Mouse (Mus musculus) mature B cell (primary cell): Measurements from ENCODE around the gene Wdr78.

Experiments
- in situ Hi-C: fragments of 300-500 bp; cut with MboI; formaldehyde crosslinking; loops from 2 replicates; pipeline ENCODE4 v1.14.3; 2019

Gene Wdr78

GRCm38 (mm10) chr4:103064421-103064820, 49.9 kb downstream of the Wdr78 start:
- in situ Hi-C loops: no loop called here

- in situ Hi-C loops: no loop called here
Measured at GRCm38 (mm10) chr4:103056909-103057308, 57.4 kb downstream of the Wdr78 start.

GRCm38 (mm10) chr4:103048046-103048445, 66.3 kb downstream of the Wdr78 start:
- in situ Hi-C loops: no loop called here

GRCm38 (mm10) chr4:103042997-103043396, 71.4 kb downstream of the Wdr78 start:
- in situ Hi-C loops: no loop called here

- in situ Hi-C loops: no loop called here
Measured at GRCm38 (mm10) chr4:103039838-103040191, 74.5 kb downstream of the Wdr78 start.

DNA sequence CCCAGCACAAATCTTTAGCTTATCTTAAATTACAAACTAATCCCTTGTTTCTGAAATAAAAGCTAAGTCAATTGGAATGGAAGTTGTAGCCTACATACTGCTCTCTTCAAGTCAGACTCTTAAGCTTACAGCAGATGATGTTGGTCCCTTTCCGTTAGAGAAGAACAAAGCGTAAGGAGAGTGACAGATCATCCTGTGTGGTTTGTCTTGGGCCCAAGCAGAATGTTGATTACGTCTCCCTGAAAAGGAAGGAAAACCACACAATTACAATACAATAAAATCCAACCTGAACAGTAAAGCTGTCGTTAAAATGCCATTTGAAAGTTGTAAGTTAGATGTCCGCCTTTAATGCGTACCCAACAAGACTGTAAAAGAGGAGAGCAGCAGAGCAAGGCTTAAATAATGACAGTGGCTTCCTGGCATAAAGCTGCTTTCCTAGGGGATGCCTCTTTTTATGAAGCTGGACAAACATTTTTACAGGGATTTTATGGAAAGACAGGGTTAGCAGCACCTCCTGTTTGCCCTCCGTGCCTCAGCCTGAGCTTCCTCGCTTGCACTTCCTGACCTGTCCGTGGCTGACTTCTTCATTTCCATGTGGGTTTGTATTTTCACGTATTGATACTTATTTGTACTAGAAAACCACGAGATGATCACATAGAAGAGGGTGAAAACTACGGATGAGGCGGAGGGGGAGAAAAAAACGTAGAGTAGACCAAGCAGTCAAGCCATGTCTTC, 75.1 kb downstream of the Wdr78 start:
- in situ Hi-C loops: no loop called here

DNA sequence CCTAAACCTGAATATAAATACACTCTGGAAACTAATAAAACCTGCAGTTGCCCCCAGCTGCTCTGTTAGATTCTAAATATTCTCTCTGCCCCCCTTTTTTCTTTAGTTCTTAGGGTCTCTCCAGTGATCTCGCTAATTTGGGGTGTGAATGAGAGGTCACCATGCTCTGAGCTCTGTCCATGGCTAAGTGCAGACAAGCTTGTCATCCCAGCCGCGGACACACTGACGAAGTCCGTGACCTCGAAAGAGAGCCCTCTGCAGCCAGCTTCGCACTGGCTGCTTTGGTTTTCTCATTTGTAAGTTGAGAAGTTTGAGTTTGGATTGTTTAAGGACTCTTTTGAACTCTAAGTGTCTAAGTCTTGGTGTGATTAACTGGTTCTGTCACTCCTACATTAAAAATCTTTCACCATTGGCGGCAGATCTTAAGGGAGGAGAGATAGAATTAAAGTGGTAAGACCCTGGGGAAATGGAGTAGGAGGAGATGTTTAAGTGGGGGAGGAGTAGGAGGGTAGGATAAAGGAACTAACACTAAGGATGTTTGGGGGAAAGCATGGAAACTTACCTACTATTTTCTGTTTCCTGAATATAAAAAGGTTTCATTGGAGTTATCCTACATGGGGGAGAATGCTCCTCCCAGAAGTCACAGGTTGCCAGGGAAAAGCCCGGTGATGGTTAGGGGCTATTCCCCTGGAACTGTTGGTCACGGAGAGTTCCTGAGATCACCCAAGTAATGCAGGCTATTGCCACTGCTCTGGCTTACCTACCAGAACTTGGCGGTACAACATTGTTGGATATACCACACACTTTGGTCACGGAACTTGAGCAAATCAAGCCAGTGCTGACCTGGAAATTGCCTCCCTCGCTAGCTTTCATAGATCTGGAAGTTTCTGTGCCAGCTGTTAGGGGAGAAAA, 85.9 kb downstream of the Wdr78 start:
- in situ Hi-C loops: no loop called here

- in situ Hi-C loops: no loop called here
Measured at GRCm38 (mm10) chr4:103027745-103028144, 86.6 kb downstream of the Wdr78 start.

DNA sequence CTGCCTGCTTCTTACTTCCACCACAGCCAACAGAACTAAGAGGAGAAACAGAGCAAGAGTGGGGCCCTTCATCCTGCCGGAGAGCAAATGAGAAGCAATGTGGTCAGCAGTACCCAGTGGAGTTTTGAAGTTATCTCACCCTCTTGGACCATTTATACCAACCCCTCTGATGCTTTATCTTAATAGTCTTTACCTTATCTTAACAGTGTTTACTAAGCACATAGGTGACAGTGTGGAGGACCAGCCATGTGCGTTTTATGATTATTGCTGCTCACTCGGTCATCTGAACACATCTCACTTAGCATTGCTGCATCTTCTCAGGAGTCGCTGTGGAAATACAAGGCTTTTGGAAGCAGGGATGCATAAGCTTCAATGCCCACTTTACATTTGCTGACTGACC, 87.7 kb downstream of the Wdr78 start, which contains the start of gene Insl5:
TSS of gene Insl5 (minus strand) at position 222 of the 400 bp plus-strand sequence.
- in situ Hi-C loops: no loop called here

DNA sequence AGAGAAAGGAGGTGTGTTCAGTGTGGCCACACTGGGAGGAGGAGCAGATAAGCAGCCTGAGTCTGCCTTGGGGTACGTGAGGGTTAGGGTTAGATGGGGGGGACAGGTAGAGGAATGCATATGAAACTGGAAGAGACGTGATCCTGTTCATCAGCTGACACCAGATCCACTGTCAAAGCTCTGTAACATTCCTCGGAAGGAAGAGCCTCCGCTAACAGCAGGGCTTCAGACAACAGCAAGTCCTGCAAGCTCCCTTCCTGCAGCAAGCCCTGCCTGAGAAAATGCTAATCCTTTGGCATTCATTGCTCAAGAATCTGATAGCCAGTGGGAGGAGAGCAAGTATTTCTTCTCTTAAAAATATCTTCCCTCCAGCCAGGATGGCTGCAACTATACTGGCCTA, 100.9 kb downstream of the Wdr78 start:
- in situ Hi-C loops: no loop called here

GRCm38 (mm10) chr4:103011823-103012222, 102.5 kb downstream of the Wdr78 start:
- in situ Hi-C loops: no loop called here

DNA sequence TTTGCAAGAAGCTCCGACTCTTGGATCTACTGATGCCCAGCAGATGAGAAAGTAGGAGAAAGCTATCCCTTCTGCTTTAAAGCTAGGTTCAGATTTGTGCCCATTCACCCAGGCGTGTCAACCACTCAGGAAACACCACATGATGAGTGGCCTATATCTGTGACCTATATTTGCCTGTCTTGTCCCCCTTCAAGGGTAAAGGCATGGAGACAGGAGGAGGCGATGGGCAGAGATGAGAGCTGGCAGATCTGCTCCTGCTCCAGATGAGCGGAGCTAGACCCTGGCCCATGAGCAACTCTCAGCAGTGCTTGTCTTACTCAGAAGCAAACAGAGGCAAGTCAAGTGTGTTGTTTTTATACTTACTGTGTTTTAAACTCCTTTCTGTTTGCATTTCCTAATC, 103.6 kb downstream of the Wdr78 start:
- in situ Hi-C loops: no loop called here

- in situ Hi-C loops: no loop called here
Measured at GRCm38 (mm10) chr4:103006943-103007418, 107.4 kb downstream of the Wdr78 start.

- in situ Hi-C loops: no loop called here
Measured at GRCm38 (mm10) chr4:103006266-103006665, 108.1 kb downstream of the Wdr78 start.

DNA sequence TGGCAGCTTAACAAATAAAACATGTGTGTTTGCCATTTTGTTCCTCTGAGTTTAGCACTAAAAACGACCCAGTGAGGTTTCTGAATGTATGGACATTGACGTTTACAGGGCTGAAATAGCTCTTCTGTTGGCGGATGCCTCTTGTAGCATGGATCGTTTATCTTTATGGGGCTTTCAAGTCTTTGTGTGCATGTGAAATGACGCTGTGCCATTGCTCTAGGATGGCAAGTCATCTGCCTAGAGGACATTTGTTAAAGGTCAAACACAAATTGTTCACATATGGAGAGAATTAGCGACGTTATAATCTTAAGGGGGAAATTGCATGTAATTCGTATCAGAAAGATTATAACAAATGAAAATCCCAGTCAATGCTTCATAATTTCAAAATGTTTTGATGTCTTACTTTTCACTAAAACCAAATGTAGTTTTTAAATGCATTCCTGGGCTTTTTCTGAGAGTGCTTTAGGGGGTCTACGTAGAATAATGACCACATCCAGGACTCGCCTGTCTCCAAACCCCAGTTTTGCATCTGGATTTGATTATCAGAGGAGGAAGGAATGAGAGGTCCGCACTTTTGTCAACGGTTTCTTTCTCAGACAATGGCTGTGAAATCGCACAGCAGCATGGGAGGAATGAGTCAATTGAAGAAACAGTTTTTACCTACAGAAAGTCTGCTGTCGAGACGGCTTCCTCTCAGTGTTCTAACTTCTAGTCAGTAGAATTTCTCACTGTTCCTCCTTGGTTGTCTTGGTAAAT, 109.0 kb downstream of the Wdr78 start:
- in situ Hi-C loops: no loop called here

DNA sequence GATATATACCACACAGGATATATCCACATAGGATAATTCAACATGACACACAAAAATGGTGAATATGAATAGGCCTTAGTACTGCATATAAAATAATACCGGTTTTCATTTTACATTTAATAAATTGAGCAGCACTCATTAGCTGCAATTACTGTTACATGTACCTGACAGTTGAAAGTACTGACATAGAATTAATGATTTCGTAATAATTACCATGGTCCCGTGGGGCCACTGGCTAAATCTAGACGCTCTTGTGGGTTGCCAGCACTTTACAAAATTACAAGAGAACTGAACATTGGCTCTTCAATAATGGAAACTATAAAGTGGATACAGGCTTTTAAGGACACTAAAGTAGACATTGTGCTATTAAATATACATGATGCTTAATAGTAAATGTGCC, 109.7 kb downstream of the Wdr78 start:
- in situ Hi-C loops: no loop called here

DNA sequence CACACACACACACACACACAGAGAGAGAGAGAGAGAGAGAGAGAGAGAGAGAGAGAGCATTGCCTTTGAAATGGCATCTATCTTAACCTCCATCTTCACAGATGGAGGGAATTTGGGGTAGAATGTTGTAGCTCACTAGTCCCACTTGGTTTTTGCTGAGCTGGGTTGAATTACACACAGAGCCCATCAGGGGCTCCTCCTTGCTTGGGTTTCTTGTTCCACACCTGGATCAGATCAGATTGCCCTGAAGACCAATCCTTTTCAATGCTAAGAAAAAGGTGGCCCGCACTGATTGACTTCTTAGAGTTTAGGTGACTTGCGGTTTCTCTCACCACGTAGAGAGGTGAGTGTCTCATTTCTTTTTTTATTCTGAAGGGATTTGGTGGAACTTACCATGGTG, 122.7 kb downstream of the Wdr78 start:
- in situ Hi-C loops: loop anchor here (25.0 kb wide), 1 partner anchor 504 kb away; no protein-coding TSS in a partner anchor

- in situ Hi-C loops: loop anchor here (25.0 kb wide), 1 partner anchor 503 kb away; no protein-coding TSS in a partner anchor
Measured at GRCm38 (mm10) chr4:102990595-102991340, 123.6 kb downstream of the Wdr78 start.

DNA sequence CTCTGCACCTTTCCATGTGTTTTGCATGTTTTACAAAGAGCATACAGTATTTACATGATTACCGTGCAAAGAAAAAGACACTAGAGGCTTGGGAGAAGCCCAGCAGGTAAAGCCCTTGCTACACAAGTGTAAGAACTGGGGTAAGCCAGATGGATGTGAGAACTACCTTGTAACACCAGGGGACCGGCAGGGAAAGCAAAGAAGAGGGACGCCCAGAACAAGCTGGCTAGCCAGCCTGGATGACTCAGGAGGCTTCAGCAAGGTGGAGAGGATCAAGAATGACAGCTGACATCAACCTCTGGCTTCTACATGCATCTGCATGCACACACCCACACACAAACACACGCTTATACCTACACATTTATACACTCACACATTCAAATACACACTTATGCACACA, 124.3 kb downstream of the Wdr78 start:
- in situ Hi-C loops: loop anchor here (25.0 kb wide), 1 partner anchor 503 kb away; no protein-coding TSS in a partner anchor

DNA sequence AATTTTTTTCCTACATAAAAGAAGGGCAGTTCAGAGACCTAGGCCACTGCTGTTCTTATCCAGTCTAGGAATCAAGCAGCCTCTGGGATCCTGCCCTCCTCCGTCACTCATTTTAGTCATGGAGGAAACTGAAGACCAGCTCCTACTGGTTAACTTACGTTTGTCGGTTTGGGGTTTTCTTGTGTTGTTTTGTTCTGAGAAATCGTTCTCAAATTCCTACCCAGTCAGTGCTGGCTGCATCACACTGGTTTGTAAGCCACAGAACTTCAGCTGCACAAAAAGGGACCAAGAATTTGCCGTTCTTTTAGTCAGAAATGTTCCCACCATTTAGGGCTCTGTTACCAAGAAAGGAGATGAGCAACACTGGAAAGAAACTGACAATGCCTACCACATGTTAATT, 125.0 kb downstream of the Wdr78 start:
- in situ Hi-C loops: loop anchor here (10.0 to 25.0 kb wide), 2 partner anchors 155 to 502 kb away; no protein-coding TSS in a partner anchor

DNA sequence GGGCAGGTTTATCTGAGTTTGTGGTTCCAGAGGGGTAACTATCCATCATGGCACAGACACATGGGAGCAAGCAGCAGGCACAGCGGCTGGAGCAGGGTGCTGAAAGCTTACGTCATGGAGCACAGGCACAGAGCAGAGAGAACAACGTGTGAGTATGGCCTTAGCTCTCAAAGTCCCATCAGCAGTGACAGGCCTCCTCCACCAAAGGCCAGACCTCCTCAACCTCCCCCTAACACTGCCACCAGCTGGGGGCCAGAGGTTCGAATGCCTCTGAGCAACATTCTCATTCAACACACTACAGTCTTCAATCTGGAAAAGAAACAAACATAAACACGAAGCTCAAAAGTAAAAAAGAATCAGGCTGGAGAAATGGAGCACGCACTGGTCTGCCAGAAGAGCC, 125.8 kb downstream of the Wdr78 start:
- in situ Hi-C loops: loop anchor here (10.0 to 25.0 kb wide), 2 partner anchors 156 to 501 kb away; no protein-coding TSS in a partner anchor
